Mouse (Mus musculus): Measurements from ENCODE around the gene Aig1. TPM values are rescaled to one million over a fixed set of nuclear protein-coding genes. Genes with fewer than 3 reads are reported as not detected.

Aig1 gene
- total RNA-seq, 2 experiments from 2014 or later = 60.9 to 61.3 TPM

GRCm38 (mm10) chr10:13874301-13875037 is 5.7 kb upstream of the Aig1 start:
- no peak for TF ChIP-seq CTCF (IDR thresholded peaks at IDR 0.05)
- H3K27ac ChIP-seq = 0 out of 2 replicates have a peak overlapping the region, but pooled peaks have one; percentile 13
- no peak for DNase-seq (ENCODE audit: extremely low spot score in 1 of 2, low spot score in 2 of 2)
- intact Hi-C loops (cut with DNase I) = no loop called here
- no peak overlapping the region for H3K4me3 ChIP-seq

- no peak for TF ChIP-seq CTCF (IDR thresholded peaks at IDR 0.05)
- Histone ChIP-seq H3K27ac (no peak overlapping the region), H3K4me3 (no peak overlapping the region)
- intact Hi-C loops (cut with DNase I) = no loop called here
- DNase-seq (ENCODE audit: extremely low spot score in 1 of 2, low spot score in 2 of 2) = no peak
These were observed 1.8 kb upstream of the Aig1 start for GRCm38 (mm10) chr10:13870531-13870930.

- TF ChIP-seq CTCF (IDR thresholded peaks at IDR 0.05) = no peak
- intact Hi-C loops (cut with DNase I) = loop anchor here (2.0 to 5.0 kb wide), 3 partner anchors 92 to 328 kb away; no protein-coding TSS in a partner anchor
- DNase-seq (ENCODE audit: extremely low spot score in 1 of 2, low spot score in 2 of 2) = no peak
- Histone ChIP-seq H3K4me3 (peak overlapping the region; percentile 66), H3K27ac (peak overlapping the region; percentile 95)
These were observed 699 bp upstream of the Aig1 start for GRCm38 (mm10) chr10:13869322-13870035.

DNA sequence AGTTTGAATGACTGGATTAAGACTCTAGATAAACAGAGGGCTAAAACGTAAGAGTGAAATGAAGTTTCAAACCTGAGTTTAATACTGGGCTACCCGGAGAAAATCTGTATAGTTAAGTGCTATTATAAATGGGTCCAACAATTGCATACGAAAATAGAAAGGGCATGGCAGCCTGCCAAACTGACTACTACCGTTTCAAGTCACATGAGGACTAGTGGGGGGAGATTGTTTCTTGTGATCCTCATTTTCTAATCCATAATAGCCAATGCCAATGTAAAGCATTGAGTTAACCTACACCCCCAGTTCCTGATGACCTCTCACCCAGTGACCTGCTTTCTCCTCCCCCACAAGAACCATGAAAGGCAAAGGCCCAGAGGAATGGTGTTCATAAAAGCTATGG is 2.4 kb downstream of the Aig1 start:
- intact Hi-C loops (cut with DNase I) = loop anchor here (5.0 kb wide), 2 partner anchors 89 to 331 kb away; no protein-coding TSS in a partner anchor
- no peak overlapping the region for H3K4me3 ChIP-seq
- TF ChIP-seq CTCF (IDR thresholded peaks at IDR 0.05) = no peak
- no peak for DNase-seq (ENCODE audit: extremely low spot score in 1 of 2, low spot score in 2 of 2)
- no peak overlapping the region for H3K27ac ChIP-seq

DNA sequence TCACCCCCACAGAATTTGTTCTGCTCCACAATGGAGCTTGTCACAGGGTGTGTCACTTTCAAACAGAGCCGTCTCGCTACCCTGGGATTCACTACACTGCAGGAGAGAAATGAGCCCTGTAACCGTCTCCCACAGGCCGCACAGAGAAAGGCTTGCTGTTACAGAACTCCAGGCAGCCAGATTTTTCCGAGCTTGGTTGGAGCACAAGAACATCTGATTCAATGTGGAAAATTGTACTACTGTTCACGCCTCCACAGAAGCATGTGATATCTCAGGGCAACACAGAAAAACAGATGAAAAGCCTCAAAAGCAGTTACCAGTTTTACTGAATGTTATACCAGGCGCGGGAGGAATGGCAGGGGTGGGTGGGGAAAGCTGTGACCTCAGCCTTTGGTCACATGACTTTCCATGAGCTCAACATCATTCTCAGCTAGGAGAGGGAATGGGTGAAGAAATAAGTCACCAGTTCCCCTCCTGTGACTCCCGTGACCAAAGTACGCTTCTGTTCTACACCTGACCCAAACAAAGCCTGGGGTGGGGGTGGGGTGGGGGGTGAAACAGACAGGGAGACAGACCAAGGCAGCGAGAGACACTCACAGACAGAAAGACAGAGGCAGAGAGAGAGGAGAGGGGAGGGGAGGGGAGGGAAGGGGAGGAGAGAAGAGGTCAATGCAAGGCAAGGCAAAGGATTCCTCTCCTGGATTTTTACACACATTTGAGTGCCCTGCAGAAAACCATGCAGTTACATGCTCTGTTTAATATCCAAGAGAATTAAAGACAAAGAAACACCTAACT is 7.5 kb downstream of the Aig1 start:
- TF ChIP-seq CTCF (IDR thresholded peaks at IDR 0.05) = no peak
- H3K4me3 ChIP-seq = 0 out of 2 replicates have a peak overlapping the region, but pooled peaks have one; percentile 17
- intact Hi-C loops (cut with DNase I) = no loop called here
- H3K27ac ChIP-seq = peak overlapping the region; percentile 51; the same call in 1 of the 2 replicates
- peak; percentile 42 to 53 for DNase-seq (ENCODE audit: extremely low spot score in 1 of 2, low spot score in 2 of 2)

DNA sequence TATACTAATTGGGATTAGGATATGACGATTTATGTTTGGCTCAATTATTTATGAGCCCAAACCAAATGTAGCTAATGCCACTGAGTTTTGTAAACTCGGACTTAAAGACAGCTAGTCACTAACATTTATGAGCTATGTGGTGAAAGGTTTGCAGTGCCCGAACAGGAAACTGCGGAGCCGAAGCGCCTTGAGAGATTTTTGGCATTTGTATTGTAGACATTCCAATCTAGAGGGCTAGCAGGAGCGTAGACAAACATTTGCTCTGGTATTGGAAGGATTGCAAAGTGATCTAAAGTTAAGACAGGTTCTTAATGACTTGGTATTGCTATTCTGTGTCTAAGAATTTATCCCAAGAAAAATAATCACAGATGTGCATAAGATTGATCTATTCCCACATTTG is 12.3 kb downstream of the Aig1 start:
- Histone ChIP-seq H3K4me3 (no peak overlapping the region), H3K27ac (no peak overlapping the region)
- intact Hi-C loops (cut with DNase I) = no loop called here
- no peak for DNase-seq (ENCODE audit: extremely low spot score in 1 of 2, low spot score in 2 of 2)
- TF ChIP-seq CTCF (IDR thresholded peaks at IDR 0.05) = no peak

DNA sequence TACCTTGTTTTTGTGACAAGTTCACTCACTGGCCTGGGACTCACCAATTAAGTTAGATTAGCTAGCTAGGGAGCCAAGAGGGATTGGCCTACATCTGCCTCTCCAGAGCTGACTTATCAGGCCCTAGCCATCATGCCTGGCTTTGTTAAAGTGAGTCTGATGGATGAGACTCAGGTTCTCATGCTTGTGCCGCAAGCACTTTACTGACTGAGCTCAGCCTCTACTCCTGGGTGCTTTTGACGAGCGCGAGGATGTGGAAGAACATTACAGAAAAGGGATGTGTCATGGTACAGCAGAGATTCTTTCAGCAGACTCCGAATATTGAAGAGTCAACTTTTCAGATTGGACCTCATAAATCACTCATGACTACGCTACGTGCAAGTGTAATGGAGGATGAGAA is 12.8 kb downstream of the Aig1 start:
- intact Hi-C loops (cut with DNase I) = no loop called here
- H3K27ac ChIP-seq = no peak overlapping the region
- TF ChIP-seq CTCF (IDR thresholded peaks at IDR 0.05) = no peak

GRCm38 (mm10) chr10:13855111-13855510 is 13.7 kb downstream of the Aig1 start:
- TF ChIP-seq CTCF (IDR thresholded peaks at IDR 0.05) = no peak
- Histone ChIP-seq H3K4me3 (no peak overlapping the region), H3K27ac (no peak overlapping the region)
- no peak for DNase-seq (ENCODE audit: extremely low spot score in 1 of 2, low spot score in 2 of 2)
- intact Hi-C loops (cut with DNase I) = no loop called here

More for the DNA sequence above, 12.8 kb downstream of the Aig1 start:
- no peak for DNase-seq (ENCODE audit: extremely low spot score in 1 of 2, low spot score in 2 of 2)
- no peak overlapping the region for H3K4me3 ChIP-seq

GRCm38 (mm10) chr10:13850071-13850470 is 18.7 kb downstream of the Aig1 start:
- H3K4me3 ChIP-seq = no peak overlapping the region
- TF ChIP-seq CTCF (IDR thresholded peaks at IDR 0.05) = no peak
- intact Hi-C loops (cut with DNase I) = no loop called here
- H3K27ac ChIP-seq = no peak overlapping the region
- no peak for DNase-seq (ENCODE audit: extremely low spot score in 1 of 2, low spot score in 2 of 2)

- intact Hi-C loops (cut with DNase I) = loop anchor here (5.0 kb wide), 2 partner anchors 262 to 282 kb away; no protein-coding TSS in a partner anchor
- no peak for DNase-seq (ENCODE audit: extremely low spot score in 1 of 2, low spot score in 2 of 2)
- Histone ChIP-seq H3K4me3 (no peak overlapping the region), H3K27ac (no peak overlapping the region)
- no peak for TF ChIP-seq CTCF (IDR thresholded peaks at IDR 0.05)
These were observed 19.6 kb downstream of the Aig1 start for GRCm38 (mm10) chr10:13849205-13849604.

- H3K4me3 ChIP-seq = no peak overlapping the region
- peak overlapping the region; percentile 36 for H3K27ac ChIP-seq
- intact Hi-C loops (cut with DNase I) = loop anchor here (2.0 to 5.0 kb wide), 4 partner anchors 68 to 278 kb away; no protein-coding TSS in a partner anchor
- no peak for TF ChIP-seq CTCF (IDR thresholded peaks at IDR 0.05)
- DNase-seq (ENCODE audit: extremely low spot score in 1 of 2, low spot score in 2 of 2) = peak in 1 of 2 experiments; percentile 43
These were observed 23.9 kb downstream of the Aig1 start for GRCm38 (mm10) chr10:13844864-13845263.
